Mouse (Mus musculus) cerebellum, postnatal 14 days (tissue): ENCODE measurements at regions not wholly inside any gene's neighbourhood (a gene's known extent, or its start where the extent isn't known, plus 50 kb on each side); places are given as distances from the start of the nearest gene placed in this dataset.

ENCODE experiments used
- DNase-seq, 2 experiments: peaks; one replicate each; pipeline ENCODE4 v3.0.0; 2021; ENCODE audit warnings: mixed read lengths in 2 of 2

DNA sequence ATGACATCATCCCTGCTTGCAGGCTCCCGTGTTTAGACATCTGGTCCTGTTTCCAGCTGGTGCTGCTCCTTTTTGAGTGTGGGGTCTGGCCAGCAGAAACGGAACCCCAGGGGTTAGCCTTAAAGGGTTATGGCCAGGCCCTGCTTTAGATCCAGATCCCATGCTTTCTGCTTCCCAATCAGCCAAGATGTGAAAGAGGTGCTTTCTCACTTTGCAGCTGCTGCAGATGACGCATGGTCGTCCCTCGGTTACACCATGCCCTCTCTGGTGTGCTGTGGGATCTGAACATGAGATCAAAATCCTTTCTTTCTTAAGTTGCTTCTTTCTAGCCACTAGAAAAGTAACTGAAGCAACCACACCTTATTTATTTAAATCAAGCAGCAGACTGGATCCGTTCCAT lies 1399.1 kb upstream of the Lrrc6 start:
- DNase-seq, result no peak

GRCm38 (mm10) chr15:67898959-67899403 lies 1398.3 kb upstream of the Lrrc6 start:
- DNase-seq, result peak; percentile 74 to 75

- DNase-seq, result no peak
Observed at GRCm38 (mm10) chr15:67892066-67892465, 1391.4 kb upstream of the Lrrc6 start.

GRCm38 (mm10) chr15:67890612-67891304 lies 1390.0 kb upstream of the Lrrc6 start:
- DNase-seq, result no peak

- DNase-seq, result no peak
Observed at GRCm38 (mm10) chr15:67888548-67888947, 1387.8 kb upstream of the Lrrc6 start.

GRCm38 (mm10) chr15:67855291-67855690 lies 1354.6 kb upstream of the Lrrc6 start:
- DNase-seq, result peak; percentile 1 to 3

DNA sequence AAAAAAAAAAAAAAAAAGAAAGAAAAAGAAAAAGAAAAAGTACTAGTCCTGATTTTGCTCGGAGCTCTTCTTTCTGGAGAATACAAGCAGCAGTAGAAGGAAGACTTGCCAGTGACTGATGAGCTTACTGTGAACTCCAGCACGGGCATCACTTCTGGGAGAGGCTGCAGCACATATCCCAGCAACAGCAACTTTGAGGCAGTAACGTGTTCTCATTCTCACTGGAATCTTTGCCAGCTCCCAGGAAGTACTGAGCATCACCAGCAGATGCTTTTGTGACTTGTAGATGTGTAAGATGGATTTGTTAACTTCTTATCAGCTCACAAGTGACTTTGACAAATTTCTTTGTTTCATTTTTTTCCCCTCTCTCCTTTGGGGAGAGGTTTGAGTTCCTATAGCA lies 1349.4 kb upstream of the Lrrc6 start:
- DNase-seq, result no peak

DNA sequence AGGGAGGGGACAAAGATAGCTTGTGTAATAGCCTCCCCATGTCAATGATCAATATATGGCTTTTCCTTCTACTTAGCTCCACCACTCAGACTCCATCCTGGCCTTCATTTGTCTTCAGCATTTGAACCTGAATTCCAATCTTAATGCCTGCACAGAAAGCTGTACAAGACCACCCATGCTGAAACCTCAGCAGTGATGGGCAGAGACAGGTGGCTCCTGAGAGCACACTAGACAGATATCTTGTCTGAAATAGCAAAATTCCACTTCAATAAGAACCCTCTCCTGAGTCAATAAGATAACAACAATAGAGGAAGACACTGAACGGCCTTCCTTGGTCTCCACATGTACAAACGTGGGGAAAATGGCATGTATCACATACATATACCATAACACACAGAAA lies 1345.0 kb upstream of the Lrrc6 start:
- no peak for DNase-seq

GRCm38 (mm10) chr15:67840671-67841070 lies 1340.0 kb upstream of the Lrrc6 start:
- DNase-seq, result no peak

DNA sequence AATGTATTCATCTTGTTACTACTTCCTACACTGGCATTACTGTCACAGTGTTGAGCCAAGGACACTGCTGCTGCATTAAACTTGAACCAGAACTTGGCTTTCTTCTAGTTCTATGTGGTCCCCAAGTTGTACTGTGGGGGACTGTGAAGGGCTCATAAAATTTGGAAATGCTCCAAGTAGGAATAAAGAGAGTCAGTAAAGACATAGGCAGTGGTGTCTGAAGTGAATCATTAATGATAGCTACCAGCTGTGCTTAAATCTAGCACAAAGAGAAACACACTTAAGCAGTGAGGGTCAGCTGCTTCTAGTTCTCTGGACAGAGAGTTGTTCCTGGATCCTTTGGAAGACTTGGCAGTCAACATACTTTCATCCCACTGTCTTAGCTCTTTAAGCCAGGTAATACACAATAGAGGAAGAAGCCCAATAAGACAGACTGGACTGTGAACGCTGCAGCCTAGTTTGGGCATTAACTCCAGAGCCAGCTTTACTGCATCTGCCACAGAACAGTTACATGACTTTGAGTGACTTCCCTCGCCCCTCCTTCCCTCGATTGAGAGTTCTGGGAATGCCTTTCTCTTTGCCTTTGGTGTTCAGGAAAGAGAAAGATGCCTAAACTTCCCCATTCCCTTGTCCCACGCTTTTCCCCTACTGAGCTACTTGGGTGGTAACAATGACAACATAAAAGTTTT lies 1325.2 kb upstream of the Lrrc6 start:
- no peak for DNase-seq

DNA sequence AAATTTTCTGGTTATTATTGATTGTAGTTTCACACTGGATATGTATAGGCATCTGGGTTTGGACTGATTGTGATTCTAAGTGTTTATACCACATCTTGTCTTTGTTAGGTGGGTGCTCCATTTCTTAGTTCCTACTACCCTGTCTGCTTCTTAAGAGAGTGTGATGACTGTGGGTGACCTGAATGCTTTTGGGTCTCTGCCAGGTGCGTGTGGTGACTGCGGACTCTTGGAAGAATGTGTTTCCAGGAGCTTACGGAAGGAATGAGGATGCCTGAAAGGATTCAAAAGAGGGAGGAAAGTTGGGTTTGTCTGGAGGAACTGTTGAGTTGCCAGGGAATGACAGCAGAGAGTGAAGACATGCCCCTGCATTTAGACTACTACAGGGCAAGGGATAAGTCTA lies 1322.5 kb upstream of the Lrrc6 start:
- DNase-seq, result peak; percentile 14 to 30

- no peak for DNase-seq
Observed at GRCm38 (mm10) chr15:67799871-67800270, 1299.2 kb upstream of the Lrrc6 start.

DNA sequence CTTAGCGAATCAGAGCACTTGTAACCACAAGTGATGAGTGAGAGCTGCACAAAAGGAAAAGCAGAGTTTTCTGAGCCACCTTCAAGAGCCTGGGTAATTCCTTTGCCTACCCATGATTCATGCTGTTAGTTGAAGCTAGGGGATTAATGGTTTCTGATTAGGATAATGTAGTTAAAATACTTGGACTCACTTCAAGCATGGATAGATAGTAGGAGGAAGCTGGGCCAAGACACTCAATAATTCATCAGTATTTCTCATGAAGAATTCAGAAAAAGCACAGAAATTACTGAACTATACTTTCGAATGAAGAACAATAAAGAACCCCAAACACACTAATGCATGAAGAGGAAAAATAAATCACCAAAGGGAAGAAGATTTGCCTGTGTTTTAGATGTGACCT lies 1294.9 kb upstream of the Lrrc6 start:
- DNase-seq, result no peak

- DNase-seq, result no peak
Observed at GRCm38 (mm10) chr15:67792822-67793221, 1292.1 kb upstream of the Lrrc6 start.

DNA sequence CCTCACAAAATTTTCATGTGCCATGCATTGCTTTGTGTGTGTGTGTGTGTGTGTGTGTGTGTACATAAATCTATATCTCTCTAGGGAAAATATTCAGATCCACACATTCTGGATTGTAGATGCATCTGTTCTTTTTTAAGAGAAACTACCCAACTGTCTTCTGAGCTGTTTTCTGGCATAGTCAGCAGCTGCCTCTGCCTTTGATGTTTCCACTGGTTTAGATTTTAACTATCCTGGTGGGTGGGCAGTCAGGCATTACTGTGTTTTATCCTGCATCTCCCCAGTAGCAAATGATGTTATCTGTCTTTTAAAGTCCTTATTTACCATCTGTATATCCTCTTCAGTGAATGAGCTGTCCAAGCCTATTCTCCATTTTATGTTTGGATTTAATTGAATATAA lies 1287.9 kb upstream of the Lrrc6 start:
- DNase-seq, result no peak

- no peak for DNase-seq
Observed at GRCm38 (mm10) chr15:67785583-67785982, 1284.9 kb upstream of the Lrrc6 start.

DNA sequence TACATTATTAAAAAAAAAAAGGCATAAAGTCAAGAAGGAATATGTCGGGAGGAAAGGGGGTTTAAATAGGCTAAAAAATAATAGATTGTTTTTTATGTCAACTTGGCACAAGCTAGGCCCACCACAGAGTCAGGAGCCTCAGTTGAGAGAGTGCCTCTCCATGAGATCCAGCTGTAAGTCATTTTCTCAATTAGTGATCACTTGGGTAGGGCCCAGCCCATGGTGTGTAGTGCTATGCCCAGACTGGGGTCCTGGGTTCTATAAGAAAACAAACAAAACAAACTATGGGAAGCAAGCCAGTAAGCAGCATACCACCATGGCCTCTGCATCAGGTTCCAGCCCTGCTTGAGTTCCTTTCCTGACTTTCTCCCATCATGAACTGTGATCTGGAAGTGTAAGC lies 1283.0 kb upstream of the Lrrc6 start:
- no peak for DNase-seq

- no peak for DNase-seq
Observed at GRCm38 (mm10) chr15:67782505-67782904, 1281.8 kb upstream of the Lrrc6 start.

DNA sequence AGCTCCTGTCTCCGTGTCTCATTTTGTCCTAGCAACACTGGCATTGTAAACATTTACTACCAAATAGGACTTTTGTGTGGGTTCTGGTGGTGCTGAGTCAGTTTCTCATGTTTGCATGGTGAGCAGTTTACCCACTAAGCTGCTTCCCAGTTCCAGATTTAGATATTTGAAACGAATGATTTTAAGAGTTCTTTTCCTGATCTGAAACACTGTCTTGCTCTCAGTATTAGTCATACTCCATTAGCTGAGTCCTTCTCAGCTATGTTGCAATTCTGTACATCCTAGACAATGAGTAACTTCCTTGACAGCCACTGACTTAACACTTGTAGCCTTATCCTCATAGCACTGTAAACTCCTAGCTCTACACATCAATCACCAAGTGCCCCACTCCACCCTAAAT lies 1280.1 kb upstream of the Lrrc6 start:
- DNase-seq, result no peak

- DNase-seq, result no peak
Observed at GRCm38 (mm10) chr15:67767624-67768023, 1266.9 kb upstream of the Lrrc6 start.

DNA sequence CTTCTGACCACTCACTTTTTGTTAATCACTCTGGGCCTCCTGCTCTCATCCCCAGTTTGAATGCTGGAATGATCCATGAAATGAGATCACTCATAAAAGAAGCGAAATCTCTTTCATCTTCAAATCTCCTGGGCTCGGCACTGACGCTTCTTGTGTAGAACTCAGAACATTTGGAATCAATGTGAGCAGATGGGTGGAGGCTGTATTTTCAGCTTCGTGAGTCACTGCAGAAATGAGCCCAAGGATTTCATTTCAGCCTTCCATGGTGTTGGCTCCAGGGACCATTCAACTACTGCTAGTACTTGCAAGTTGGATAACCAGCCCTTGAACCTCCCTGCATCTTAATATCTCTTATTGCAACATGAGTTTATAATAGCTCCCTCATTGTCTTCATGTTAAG lies 1258.5 kb upstream of the Lrrc6 start:
- no peak for DNase-seq

- DNase-seq, result no peak
Observed at GRCm38 (mm10) chr15:67750582-67750981, 1249.9 kb upstream of the Lrrc6 start.

DNA sequence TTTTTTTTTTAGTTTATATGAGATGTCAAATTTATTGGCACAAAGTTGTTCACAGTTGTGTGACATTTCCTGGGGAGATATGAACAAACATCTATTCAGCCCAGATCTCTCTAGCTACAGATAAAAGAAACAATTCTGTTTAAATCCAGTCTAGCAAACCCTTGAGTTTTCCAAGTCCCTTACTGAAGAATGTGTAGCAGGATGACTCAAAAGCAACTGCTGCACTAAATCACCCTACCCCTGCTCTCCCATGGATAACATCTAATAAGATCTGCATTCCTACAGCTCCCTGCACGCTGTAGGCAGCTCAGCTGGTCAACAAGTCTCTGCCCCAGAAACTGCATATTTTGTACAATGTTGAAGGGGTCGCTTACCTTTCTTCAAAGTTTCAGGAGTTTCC lies 1242.6 kb upstream of the Lrrc6 start:
- DNase-seq, result no peak

- DNase-seq, result no peak
Observed at GRCm38 (mm10) chr15:67732988-67733387, 1232.3 kb upstream of the Lrrc6 start.

GRCm38 (mm10) chr15:67729492-67729891 lies 1228.8 kb upstream of the Lrrc6 start:
- no peak for DNase-seq
